Mouse (Mus musculus) intestine, postnatal 0 days (tissue): ENCODE data around the gene Prkg1. TPM values are rescaled to one million over a fixed set of nuclear protein-coding genes. Genes with fewer than 3 reads are reported as not detected.

Experiments
- ATAC-seq: fragments of 200-750 bp; cut with Nextera tagmentation; 2 replicates; pipeline ENCODE4 v1.8.0; 2017; ENCODE audit warnings: mild to moderate bottlenecking, moderate TSS enrichment, moderate library complexity
- H3K27ac ChIP-seq: fragments of 300-500 bp; sonication (generic); 2 replicates; pipeline ENCODE4 v1.5.1; 2014; ENCODE audit warnings: mild to moderate bottlenecking, low read depth, low read length, moderate library complexity
- H3K27me3 ChIP-seq: fragments of 300-500 bp; sonication (generic); replicated peaks from 2 replicates; pipeline ENCODE4 v1.6.1; 2014; ENCODE audit warnings: low read length, mixed read lengths; ENCODE audit not compliant: control insufficient read depth, insufficient read depth
- H3K36me3 ChIP-seq: fragments of 300-500 bp; sonication (generic); 2 replicates; pipeline ENCODE4 v1.6.1; 2014; ENCODE audit warnings: mild to moderate bottlenecking, moderate library complexity; ENCODE audit not compliant: control insufficient read depth, insufficient read depth
- H3K4me1 ChIP-seq: fragments of 300-500 bp; sonication (generic); replicated peaks from 2 replicates; pipeline ENCODE4 v1.6.1; 2014; ENCODE audit warnings: antibody characterized with exemption, low read length, mixed read lengths; ENCODE audit not compliant: control insufficient read depth, insufficient read depth
- H3K4me2 ChIP-seq: fragments of 300-500 bp; sonication (generic); replicated peaks from 2 replicates; pipeline ENCODE4 v1.6.1; 2014; ENCODE audit warnings: low read depth, mild to moderate bottlenecking, moderate library complexity
- H3K4me3 ChIP-seq: fragments of 300-500 bp; sonication (generic); 2 replicates; pipeline ENCODE4 v1.5.1; 2014; ENCODE audit warnings: low read depth, low read length
- H3K9ac ChIP-seq: fragments of 300-500 bp; sonication (generic); 2 replicates; pipeline ENCODE4 v1.6.1; 2014; ENCODE audit warnings: mild to moderate bottlenecking, low read depth, low read length
- H3K9me3 ChIP-seq: fragments of 300-500 bp; sonication (generic); 2 replicates; pipeline ENCODE4 v1.6.1; 2016; ENCODE audit warnings: mixed run types; ENCODE audit not compliant: control insufficient read depth
- CTCF ChIP-seq: sonication (generic); IDR thresholded peaks from 2 replicates; pipeline ENCODE4 v1.5.1; 2016; ENCODE audit warnings: low read depth, mild to moderate bottlenecking, control low read depth, antibody characterized with exemption, moderate library complexity
- WGBS: fragments of 180-500 bp; shearing (Covaris S2); extraction: QIAGEN DNeasy Blood & Tissue Kit; methylation state at CpG from one replicate; pipeline ENCODE4 v1.1.7; 2014; 5-methylcytosine and 5-hydroxymethylcytosine counted together
- polyA plus RNA-seq: library from polyadenylated mRNA; unstranded; fragments of >200 nt; fragmentation: Nextera tagmentation; extraction: Ambion mirVana; gene quantifications from 2 replicates; pipeline ENCODE4 v1.2.1, GENCODE M21; 2015

The Prkg1 gene
- polyA plus RNA-seq, 1 experiment from 2014 or later, result 4.0 TPM

DNA sequence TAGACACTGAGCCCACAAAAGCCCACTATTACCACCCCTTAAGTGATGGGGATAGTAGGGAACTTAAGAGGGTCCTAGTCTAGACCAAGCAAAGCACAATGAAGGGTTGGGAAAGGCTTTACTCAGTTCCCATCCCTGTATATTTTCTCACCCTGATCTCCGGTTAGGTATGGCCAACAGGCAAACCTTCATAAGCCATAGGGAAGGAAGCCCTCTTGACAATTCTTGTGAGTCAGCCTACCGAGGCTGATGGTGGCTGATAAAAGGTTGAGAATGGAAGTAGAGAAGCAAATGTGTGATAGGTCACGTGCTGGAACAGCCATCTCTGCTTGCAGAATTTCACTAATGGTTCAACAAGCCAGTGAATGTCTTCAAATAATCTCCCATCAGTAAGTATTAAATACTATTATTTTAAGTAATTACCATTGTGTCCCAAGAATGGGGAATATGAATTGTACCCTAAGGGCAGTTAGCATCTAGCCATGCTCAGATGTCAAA is 16.7 kb upstream of the Prkg1 start:
- Histone ChIP-seq H3K9me3 (no peaks in the 10 kb centered on the region), H3K36me3 (no peaks in the 10 kb centered on the region), H3K27me3 (no peaks in the 10 kb centered on the region), H3K4me2 (no peak overlapping the region), H3K4me1 (no peaks in the 10 kb centered on the region), H3K9ac (no peak overlapping the region), H3K4me3 (no peak overlapping the region), H3K27ac (no peak overlapping the region)
- 89% methylated on average over 3 of the region's 3 CpGs for WGBS
- no peak for ATAC-seq
- TF ChIP-seq CTCF, result no peak

DNA sequence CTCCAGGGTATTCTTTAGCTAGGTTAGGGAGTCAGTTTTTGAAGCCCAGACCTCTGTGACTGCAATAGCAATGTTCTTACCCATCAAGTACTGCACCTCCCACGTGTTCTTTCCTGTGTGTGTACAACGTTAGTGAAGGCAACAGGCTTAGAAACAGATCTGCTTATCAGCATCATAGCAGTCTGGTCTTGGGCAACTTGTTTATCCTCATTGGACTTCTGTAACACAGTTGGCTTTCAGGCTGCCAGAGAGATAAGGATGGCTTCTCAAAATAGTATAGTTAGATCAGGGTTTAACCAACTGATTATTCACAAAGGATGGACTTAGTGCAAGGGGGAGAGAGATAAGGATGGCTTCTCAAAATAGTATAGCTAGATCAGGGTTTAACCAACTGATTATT is 16.2 kb upstream of the Prkg1 start:
- H3K27me3 ChIP-seq, result no peaks in the 10 kb centered on the region
- H3K9ac ChIP-seq, result no peak overlapping the region
- H3K4me2 ChIP-seq, result no peak overlapping the region
- no peaks in the 10 kb centered on the region for H3K36me3 ChIP-seq
- H3K4me3 ChIP-seq, result no peak overlapping the region
- ATAC-seq, result no peak
- H3K4me1 ChIP-seq, result no peaks in the 10 kb centered on the region
- no peak for TF ChIP-seq CTCF
- WGBS, result 29% methylated on average over 2 of the region's 2 CpGs
- no peaks in the 10 kb centered on the region for H3K9me3 ChIP-seq
- H3K27ac ChIP-seq, result no peak overlapping the region

DNA sequence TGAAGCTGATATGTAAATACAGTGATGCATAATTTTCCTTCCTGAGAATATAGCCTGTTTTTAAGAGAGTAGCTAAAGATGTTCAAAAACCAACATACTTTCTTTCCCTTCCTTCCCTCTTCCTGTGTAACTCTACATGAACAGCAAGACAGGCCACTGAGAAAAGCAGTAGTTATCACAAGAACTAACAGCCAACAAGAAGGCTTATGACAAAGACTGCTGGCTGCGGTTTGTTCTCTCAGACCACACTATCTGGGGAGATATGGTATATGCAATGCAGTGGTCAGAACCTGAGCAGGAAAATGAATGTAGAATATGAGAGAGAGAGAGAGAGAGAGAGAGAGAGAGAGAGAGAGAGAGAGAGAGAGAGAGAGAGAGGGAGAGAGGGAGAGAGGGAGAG is 15.4 kb upstream of the Prkg1 start:
- Histone ChIP-seq H3K27ac (no peak overlapping the region), H3K9me3 (no peaks in the 10 kb centered on the region), H3K4me2 (no peak overlapping the region), H3K9ac (no peak overlapping the region), H3K27me3 (no peaks in the 10 kb centered on the region), H3K4me1 (no peaks in the 10 kb centered on the region), H3K4me3 (no peak overlapping the region), H3K36me3 (no peaks in the 10 kb centered on the region)
- no peak for TF ChIP-seq CTCF
- ATAC-seq, result no peak
- 90% methylated on average over 1 of the region's 1 CpGs for WGBS

DNA sequence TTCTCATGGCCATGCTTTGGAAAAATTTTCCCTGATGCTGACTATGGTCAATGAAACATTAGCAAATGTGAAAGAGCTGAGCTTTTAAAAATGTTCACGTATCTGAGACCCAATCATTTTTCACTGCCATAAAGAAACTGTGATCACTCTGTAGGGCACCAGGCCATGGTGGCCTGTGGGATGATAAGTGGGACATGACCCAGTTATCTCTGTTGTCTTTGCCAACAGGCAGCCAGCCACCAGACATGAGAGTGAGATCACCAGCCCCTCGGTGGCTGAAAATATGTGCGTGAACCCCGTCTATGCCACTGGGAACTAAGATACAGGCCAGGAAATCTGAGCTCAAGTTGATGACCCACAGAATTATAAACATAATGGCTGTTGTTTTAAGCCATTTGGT is 14.2 kb upstream of the Prkg1 start:
- no peak for TF ChIP-seq CTCF
- ATAC-seq, result no peak
- Histone ChIP-seq H3K27me3 (no peaks in the 10 kb centered on the region), H3K36me3 (no peaks in the 10 kb centered on the region), H3K9ac (no peak overlapping the region), H3K4me1 (no peaks in the 10 kb centered on the region), H3K9me3 (no peaks in the 10 kb centered on the region), H3K4me3 (no peak overlapping the region), H3K27ac (no peak overlapping the region), H3K4me2 (no peak overlapping the region)
- 61% methylated on average over 4 of the region's 4 CpGs for WGBS

DNA sequence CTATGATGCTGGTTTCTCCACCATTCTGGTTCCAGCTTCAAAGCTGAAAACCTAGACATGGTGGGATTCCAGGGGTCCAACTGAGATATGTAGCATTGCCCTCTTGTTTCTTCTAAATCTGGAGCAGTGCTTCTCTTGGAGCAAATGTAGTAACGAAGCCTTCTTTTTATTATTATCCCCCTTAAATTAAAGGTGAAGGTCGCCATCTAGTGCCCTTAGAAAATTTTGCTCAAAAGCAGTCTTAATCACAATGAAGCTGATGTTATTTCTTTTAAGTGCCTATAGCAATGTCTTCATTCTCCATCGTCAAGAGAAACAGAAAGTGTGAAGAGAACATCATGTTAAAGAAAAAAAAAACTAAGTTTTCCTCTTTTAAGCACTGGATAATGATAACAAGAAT is 2.2 kb upstream of the Prkg1 start:
- H3K4me1 ChIP-seq, result no peaks in the 10 kb centered on the region
- 8% methylated on average over 3 of the region's 3 CpGs for WGBS
- ATAC-seq, result no peak
- H3K4me2 ChIP-seq, result no peak overlapping the region
- no peaks in the 10 kb centered on the region for H3K9me3 ChIP-seq
- no peak overlapping the region for H3K9ac ChIP-seq
- no peak overlapping the region for H3K27ac ChIP-seq
- H3K4me3 ChIP-seq, result no peak overlapping the region
- H3K27me3 ChIP-seq, result peaks cover 9% of the 10 kb centered on the region
- TF ChIP-seq CTCF, result peak; percentile 42
- H3K36me3 ChIP-seq, result no peaks in the 10 kb centered on the region

DNA sequence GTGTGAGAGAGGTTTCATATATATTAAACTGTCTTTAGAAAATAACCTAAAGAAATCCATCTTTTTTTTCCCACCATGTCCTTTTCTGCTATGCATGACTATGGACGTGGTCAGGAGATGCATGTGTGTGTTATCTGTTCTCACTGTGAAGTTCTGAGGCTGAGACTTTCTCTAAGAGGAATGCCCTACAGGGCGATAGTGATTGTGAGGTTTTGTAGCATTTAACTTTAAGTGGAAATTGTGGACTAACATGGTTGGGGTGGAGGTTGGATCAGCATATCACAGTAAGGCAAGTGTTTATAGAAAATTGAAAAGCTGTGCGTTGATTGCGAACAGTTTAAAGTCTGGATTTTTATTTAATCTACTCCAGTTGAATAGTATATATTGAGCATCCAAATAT is 618 bp upstream of the Prkg1 start:
- ATAC-seq, result no peak
- peak overlapping the region; percentile 97 for H3K4me2 ChIP-seq
- H3K9ac ChIP-seq, result no peak overlapping the region
- TF ChIP-seq CTCF, result no peak
- 40% methylated on average over 4 of the region's 4 CpGs for WGBS
- no peak overlapping the region for H3K27ac ChIP-seq
- H3K9me3 ChIP-seq, result no peaks in the 10 kb centered on the region
- H3K4me1 ChIP-seq, result no peaks in the 10 kb centered on the region
- H3K4me3 ChIP-seq, result peak overlapping the region; percentile 67; the same call in 1 of the 2 replicates
- peaks cover 9% of the 10 kb centered on the region for H3K27me3 ChIP-seq
- no peaks in the 10 kb centered on the region for H3K36me3 ChIP-seq
